Mouse (Mus musculus): Measurements from ENCODE around the gene Tpcn2. TPM values are rescaled to one million over a fixed set of nuclear protein-coding genes. Genes with fewer than 3 reads are reported as not detected.

Tpcn2 gene
- total RNA-seq (2014; fragmentation: Nextera tagmentation) (17.2 and 19.8 TPM in 2 replicates), total RNA-seq (2017) (2.8 and 3.6 TPM in 2 replicates)

DNA sequence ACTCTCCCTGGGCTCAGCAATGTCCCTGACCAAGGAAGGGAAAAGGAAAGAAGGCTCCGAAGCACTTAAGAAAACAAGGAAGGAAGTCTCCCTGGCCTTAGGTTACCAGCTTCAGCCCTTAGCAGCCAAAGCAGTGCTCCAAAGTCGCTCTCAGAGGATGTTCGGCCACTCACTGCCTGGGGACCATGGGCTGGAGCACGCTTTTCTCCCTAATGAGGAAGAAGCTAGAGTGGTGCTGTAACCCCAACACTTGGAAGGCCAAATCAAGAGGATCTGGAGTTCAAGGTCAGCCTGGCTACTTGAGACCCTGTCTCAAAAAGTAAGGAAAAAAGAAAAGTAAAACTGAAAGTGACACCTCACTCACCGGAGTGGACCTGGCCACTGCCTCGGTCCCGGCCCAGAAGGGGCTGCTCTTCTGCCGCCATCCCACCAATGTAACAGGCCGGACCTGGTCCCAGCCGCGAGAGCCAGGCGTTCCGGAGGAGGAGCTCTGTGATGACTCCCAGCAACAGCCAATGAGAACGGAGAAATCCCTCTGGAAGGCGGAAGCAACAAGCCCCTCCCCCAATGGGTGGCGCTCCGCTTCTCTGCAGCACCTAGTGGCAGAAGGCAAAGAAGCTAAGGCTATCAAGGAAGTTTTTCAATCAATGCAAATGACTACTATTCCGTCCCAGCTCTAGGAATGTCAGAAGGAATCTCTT is at the start of gene Tpcn2:
Gene Tpcn2 (minus strand): TSS at position 525 of the 701 bp plus-strand sequence.
- peak; percentile 96 for ATAC-seq (replicated peaks; ENCODE audit: low FRiP score, low TSS enrichment, poor library complexity, severe bottlenecking)

- ATAC-seq (replicated peaks; ENCODE audit: low FRiP score, low TSS enrichment, poor library complexity, severe bottlenecking), result no peak
These were observed 48.7 kb upstream of the Tpcn2 start for GRCm38 (mm10) chr7:145332376-145333041.

DNA sequence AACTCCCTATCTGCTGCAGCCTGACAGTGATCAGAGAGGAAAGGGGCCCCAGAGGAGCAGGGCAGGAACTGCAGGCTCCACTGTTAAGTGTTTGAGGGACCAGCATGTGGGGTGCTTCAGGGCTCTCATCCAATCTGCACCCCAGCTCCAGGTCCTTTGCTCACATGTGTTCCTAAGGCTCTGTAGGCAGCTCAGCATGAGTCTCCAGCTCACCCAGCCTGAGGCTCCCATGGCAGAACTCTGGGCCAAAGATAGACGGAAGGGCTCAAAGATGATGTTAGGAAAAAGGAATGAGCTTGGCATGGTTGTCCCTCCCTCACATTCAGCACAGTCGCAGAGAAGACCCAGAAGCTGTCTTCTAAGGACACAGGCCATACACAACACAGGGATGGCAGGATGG is 46.8 kb upstream of the Tpcn2 start:
- ATAC-seq (replicated peaks; ENCODE audit: low FRiP score, low TSS enrichment, poor library complexity, severe bottlenecking), result peak; percentile 54; the same call in 1 of the 2 replicates

GRCm38 (mm10) chr7:145329982-145330381 is 46.2 kb upstream of the Tpcn2 start:
- ATAC-seq (replicated peaks; ENCODE audit: low FRiP score, low TSS enrichment, poor library complexity, severe bottlenecking), result no peak

- peak; percentile 65 for ATAC-seq (replicated peaks; ENCODE audit: low FRiP score, low TSS enrichment, poor library complexity, severe bottlenecking)
These were observed 41.9 kb upstream of the Tpcn2 start for GRCm38 (mm10) chr7:145325697-145326096.

DNA sequence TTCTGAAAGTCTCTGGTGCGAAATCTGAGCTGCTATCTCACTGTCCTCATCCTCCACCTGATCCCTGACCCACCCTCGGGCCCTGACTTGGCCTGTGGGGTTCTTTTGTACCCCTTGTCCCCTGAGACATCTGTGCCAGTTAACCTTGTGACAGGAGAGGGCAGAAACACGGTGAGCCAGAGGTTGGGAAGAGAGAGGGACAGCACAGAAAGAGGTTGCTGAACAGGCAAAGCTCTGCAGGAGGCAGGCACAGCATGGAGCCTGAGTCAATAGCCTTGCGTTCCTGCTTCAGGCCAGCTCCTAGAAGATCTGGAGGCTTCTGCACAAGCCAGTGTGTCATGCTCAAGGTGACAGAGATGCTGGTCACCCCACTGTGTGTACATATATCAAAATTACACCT is 39.8 kb upstream of the Tpcn2 start:
- no peak for ATAC-seq (replicated peaks; ENCODE audit: low FRiP score, low TSS enrichment, poor library complexity, severe bottlenecking)

DNA sequence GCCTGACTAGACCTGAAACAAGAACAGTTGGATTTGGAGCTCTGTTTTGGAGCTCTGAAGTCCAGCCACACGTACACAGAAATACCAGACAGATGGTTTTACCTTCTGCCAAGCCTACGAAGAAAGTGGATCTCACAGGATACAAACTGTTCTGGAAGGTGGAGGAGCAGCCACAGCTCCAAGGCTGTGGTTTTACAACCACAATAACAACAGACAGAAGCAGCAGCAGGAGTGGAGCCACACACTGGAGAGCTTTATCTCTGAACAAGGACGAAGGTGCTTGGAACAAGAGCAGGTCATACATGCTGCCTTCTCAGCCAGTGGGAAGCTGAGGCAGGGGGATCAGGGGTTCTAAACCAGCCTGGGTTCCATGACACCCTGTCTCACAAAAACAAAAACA is 35.7 kb upstream of the Tpcn2 start:
- no peak for ATAC-seq (replicated peaks; ENCODE audit: low FRiP score, low TSS enrichment, poor library complexity, severe bottlenecking)

DNA sequence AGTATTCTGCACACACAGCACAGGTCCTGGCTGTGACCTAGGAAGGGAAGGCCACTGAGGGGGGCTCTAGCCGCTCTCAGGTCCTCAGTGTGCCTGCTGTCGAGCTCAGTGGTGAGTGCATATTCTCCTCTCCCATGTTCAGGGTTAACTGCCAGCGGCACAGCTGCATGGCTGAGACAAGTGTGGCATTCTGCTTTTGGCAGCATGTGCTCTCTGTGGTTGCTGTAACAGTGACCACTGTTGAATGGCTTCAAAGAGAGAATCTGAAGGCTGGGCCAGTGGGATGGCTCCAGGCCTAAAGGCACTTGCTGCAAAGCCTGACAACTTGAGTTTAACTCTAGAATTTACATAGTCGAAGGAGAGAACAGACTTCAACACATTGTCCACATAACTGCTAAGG is 33.7 kb upstream of the Tpcn2 start:
- no peak for ATAC-seq (replicated peaks; ENCODE audit: low FRiP score, low TSS enrichment, poor library complexity, severe bottlenecking)

GRCm38 (mm10) chr7:145314785-145315411 is 31.1 kb upstream of the Tpcn2 start, which contains the start of gene Mrgprd:
Gene Mrgprd (plus strand): TSS chr7:145314835.
- no peak for ATAC-seq (replicated peaks; ENCODE audit: low FRiP score, low TSS enrichment, poor library complexity, severe bottlenecking)

- no peak for ATAC-seq (replicated peaks; ENCODE audit: low FRiP score, low TSS enrichment, poor library complexity, severe bottlenecking)
These were observed 28.3 kb upstream of the Tpcn2 start for GRCm38 (mm10) chr7:145312137-145312536.

DNA sequence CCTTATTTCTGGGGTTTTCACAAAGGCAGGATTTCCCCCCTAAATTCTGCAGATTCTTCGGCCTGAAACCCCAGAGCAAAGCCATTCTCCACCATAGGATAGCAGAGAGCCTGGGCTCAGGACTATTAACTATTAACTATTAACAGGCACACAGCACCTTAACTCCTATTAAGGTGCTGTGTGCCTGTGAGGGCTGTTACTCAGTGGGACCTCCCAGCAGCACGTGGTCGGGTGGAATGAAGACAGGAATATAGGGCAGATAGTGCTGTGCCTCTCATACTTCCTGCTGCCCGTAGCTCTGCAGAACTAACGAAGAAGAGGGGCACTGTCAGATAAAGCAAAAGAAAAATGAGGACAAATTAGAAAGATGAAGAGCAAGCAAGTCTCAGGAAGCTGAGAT is 26.7 kb upstream of the Tpcn2 start:
- ATAC-seq (replicated peaks; ENCODE audit: low FRiP score, low TSS enrichment, poor library complexity, severe bottlenecking), result no peak

- no peak for ATAC-seq (replicated peaks; ENCODE audit: low FRiP score, low TSS enrichment, poor library complexity, severe bottlenecking)
These were observed 26.1 kb upstream of the Tpcn2 start for GRCm38 (mm10) chr7:145309877-145310276.

DNA sequence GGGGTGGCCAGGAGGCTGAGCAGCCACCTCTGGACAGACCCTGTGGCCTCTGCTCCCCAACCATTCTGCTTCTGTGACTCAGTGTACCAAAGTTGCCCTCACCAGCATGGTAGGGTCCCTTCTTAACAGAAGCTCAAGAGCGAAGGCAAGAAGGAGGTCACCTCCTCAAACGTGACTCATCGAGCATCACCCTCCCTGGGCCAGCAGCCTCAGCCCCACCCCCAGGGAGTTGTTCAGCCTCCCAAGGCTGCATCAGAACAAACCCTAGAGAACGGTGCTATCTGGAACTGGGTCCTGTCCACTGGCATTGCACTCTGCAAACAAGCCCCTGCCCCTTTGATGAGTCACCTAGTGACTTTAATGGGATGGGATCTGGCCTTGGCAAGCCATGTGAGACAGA is 25.1 kb upstream of the Tpcn2 start:
- ATAC-seq (replicated peaks; ENCODE audit: low FRiP score, low TSS enrichment, poor library complexity, severe bottlenecking), result no peak

DNA sequence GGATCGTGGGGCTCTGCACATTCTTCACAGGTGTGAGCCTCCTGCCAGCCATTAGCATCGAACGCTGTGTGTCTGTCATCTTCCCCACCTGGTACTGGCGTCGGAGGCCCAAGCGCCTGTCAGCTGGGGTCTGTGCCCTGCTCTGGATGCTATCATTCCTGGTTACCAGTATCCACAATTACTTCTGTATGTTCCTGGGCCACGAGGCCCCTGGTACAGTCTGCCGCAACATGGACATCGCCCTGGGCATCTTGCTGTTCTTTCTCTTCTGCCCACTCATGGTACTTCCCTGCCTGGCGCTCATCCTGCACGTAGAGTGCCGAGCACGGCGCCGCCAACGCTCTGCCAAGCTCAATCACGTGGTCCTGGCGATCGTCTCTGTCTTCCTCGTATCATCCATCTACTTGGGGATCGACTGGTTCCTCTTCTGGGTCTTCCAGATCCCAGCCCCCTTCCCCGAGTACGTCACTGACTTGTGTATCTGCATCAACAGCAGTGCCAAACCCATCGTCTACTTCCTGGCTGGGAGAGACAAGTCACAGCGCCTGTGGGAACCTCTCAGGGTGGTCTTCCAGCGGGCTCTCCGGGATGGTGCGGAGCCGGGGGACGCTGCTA is 24.4 kb upstream of the Tpcn2 start:
- ATAC-seq (replicated peaks; ENCODE audit: low FRiP score, low TSS enrichment, poor library complexity, severe bottlenecking), result no peak

DNA sequence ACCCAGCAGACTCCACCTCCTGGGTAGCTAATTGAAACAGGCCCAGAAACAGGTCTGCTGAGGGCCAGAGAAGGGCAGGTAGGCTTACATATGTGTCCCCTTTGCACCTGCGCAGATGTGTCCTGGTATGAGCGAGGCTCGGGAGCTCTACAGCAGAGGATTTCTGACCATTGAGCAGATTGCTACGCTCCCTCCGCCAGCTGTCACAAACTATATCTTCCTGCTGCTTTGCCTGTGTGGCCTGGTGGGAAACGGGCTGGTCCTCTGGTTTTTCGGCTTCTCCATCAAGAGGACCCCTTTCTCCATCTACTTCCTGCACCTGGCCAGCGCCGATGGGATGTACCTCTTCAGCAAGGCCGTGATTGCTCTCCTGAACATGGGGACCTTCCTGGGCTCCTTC is 23.8 kb upstream of the Tpcn2 start:
- no peak for ATAC-seq (replicated peaks; ENCODE audit: low FRiP score, low TSS enrichment, poor library complexity, severe bottlenecking)

GRCm38 (mm10) chr7:145304153-145304552 is 20.3 kb upstream of the Tpcn2 start:
- ATAC-seq (replicated peaks; ENCODE audit: low FRiP score, low TSS enrichment, poor library complexity, severe bottlenecking), result no peak

GRCm38 (mm10) chr7:145302488-145303285 is 18.9 kb upstream of the Tpcn2 start:
- peak; percentile 92 for ATAC-seq (replicated peaks; ENCODE audit: low FRiP score, low TSS enrichment, poor library complexity, severe bottlenecking)

- no peak for ATAC-seq (replicated peaks; ENCODE audit: low FRiP score, low TSS enrichment, poor library complexity, severe bottlenecking)
These were observed 17.7 kb upstream of the Tpcn2 start for GRCm38 (mm10) chr7:145301341-145302005.

DNA sequence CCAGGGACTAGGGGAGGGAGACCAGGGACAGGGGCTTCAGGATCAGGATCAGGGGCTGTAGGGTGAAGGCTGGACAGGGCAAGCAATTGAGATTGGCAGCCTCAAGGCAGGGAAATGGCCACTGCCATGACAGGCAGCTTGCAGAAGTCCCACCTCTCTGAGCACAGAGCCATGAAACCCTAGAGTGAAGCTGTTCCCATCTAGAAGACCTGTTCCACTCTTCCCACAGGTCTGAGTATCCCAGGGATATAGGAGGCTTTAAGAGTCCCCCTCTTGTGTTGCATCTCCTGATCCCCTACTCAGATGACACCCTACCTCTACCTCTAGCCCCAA is 17.2 kb upstream of the Tpcn2 start:
- no peak for ATAC-seq (replicated peaks; ENCODE audit: low FRiP score, low TSS enrichment, poor library complexity, severe bottlenecking)

Measured in megakaryocyte-erythroid progenitor cell, adult 5-6 weeks (primary cell).